Mouse (Mus musculus): Measurements from ENCODE around the gene Pm20d1.

DNA sequence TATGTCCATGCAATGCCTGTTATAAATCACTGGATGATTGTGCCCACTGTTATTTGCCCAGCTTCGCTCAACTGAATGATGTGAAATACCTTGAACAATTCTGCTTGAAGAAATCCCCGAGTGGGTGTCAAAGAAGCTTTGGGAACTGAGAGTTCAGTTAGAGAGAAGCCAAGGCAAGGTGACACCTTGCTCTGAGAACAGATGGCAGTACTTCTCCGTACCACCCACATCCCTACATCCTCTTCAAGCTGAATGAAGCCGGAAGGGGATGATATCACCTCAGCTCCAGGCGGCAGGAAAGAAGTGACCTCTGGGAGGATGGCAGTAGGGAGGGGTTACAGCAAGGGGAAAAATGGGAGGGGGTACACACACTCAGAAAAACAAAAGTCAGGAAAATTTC lies 26.4 kb downstream of the Pm20d1 start:
- no peak for TF ChIP-seq CTCF (IDR thresholded peaks at IDR 0.05; ENCODE audit: extremely low read depth, insufficient read depth, low read length)
- no peak for TF ChIP-seq POLR2A (IDR thresholded peaks at IDR 0.05; ENCODE audit: extremely low read depth, insufficient read depth, low read length)

Measured in cortical plate, adult 2 months (tissue).